Mouse (Mus musculus) limb, embryonic 15.5 days (tissue): ENCODE data around the gene Gnaq. TPM values are rescaled to one million over a fixed set of nuclear protein-coding genes. Genes with fewer than 3 reads are reported as not detected.
"Not testable (repeated sequence)": the region's sequence is repeated elsewhere in the genome, so short reads cannot be mapped to it uniquely, and the experiment has no call there.

Experiments used
- ATAC-seq: fragments of 200-750 bp; cut with Nextera tagmentation; 2 replicates; pipeline ENCODE4 v1.8.0; 2017; ENCODE audit warnings: low read depth, moderate TSS enrichment; ENCODE audit not compliant: insufficient number of reproducible peaks, low FRiP score, low TSS enrichment
- H3K27ac ChIP-seq: fragments of 300-500 bp; sonication (generic); 2 replicates; pipeline ENCODE4 v1.5.1; 2015; ENCODE audit warnings: moderate library complexity, mild to moderate bottlenecking, inconsistent platforms
- H3K27me3 ChIP-seq: fragments of 300-500 bp; sonication (generic); 2 replicates; pipeline ENCODE4 v1.6.1; 2015; ENCODE audit warnings: inconsistent platforms
- H3K36me3 ChIP-seq: fragments of 300-500 bp; sonication (generic); 2 replicates; pipeline ENCODE4 v1.6.1; 2015; ENCODE audit warnings: inconsistent platforms
- H3K4me1 ChIP-seq: fragments of 300-500 bp; sonication (generic); 2 replicates; pipeline ENCODE4 v1.6.1; 2015; ENCODE audit warnings: inconsistent platforms
- H3K4me2 ChIP-seq: fragments of 300-500 bp; sonication (generic); 2 replicates; pipeline ENCODE4 v1.6.1; 2015; ENCODE audit warnings: mild to moderate bottlenecking, inconsistent platforms
- H3K4me3 ChIP-seq: fragments of 300-500 bp; sonication (generic); 2 replicates; pipeline ENCODE4 v1.5.1; 2015; ENCODE audit warnings: mild to moderate bottlenecking, inconsistent platforms
- H3K9ac ChIP-seq: fragments of 300-500 bp; sonication (generic); 2 replicates; pipeline ENCODE4 v1.6.1; 2015; ENCODE audit warnings: inconsistent platforms
- H3K9me3 ChIP-seq: fragments of 300-500 bp; sonication (generic); 2 replicates; pipeline ENCODE4 v1.6.1; 2016; ENCODE audit warnings: inconsistent platforms
- WGBS: fragments of 180-500 bp; shearing (Covaris S2); methylation state at CpG from one replicate; pipeline ENCODE4 v1.1.7; 2015; 5-methylcytosine and 5-hydroxymethylcytosine counted together
- polyA plus RNA-seq: library from polyadenylated mRNA; unstranded; fragments of >200 nt; fragmentation: Nextera tagmentation; extraction: Ambion mirVana; gene quantifications from 2 replicates; pipeline ENCODE4 v1.2.1, GENCODE M21; 2015

Gene Gnaq
- polyA plus RNA-seq = 25.4 and 33.0 TPM in 2 replicates

DNA sequence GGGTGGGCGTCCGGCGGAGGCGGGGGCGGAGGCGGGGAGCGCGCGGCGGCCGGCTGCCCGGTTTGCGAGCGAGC lies at the start of gene Gnaq:
Gnaq (plus strand) TSS at position 41 of the 74 bp plus-strand sequence.
- H3K27ac ChIP-seq = peak within 1 kb of the TSS; percentile 97
- H3K4me1 ChIP-seq = peaks cover 20% of the 10 kb centered on the region; the same call in 1 of the 2 replicates
- ATAC-seq = no peak
- peak within 1 kb of the TSS; percentile 85 for H3K9ac ChIP-seq
- WGBS = 0% methylated on average over 6 of the region's 14 CpGs
- no peaks in the 10 kb centered on the region for H3K9me3 ChIP-seq
- H3K36me3 ChIP-seq = no peaks in the 10 kb centered on the region
- H3K27me3 ChIP-seq = no peaks in the 10 kb centered on the region
- peak within 1 kb of the TSS; percentile 81 for H3K4me3 ChIP-seq
- peak within 1 kb of the TSS; percentile 61 for H3K4me2 ChIP-seq

DNA sequence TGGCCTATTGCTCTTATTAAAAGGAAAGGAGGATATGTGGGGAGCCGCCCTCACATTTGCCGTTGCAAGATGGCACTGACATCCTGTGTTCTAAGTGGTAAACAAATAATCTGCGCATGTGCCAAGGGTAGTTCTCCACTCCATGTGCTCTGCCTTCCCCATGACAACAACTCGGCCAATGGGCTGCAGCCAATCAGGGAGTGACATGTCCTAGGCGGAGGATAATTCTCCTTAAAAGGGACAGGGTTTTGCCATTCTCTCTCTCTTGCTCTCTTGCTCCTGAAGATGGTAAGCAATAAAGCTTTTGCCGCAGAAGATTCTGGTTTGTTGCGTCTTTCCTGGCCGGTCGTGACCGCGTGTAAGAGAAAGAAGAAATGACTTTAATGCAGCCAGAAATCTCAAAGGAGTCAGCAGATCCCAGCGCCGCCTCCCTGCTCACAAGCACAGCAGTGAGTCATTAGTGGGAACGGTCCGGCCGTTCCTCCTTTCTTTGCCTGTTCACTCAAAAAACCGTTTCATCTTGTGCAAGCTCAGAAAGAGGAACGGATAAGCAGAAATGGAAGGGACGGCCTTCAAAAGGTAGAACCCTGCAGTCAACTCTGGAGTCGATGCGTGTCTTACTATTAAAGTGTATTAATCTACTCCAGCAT lies 48.5 kb upstream of the Gnaq start:
- H3K4me2 ChIP-seq, H3K9me3 ChIP-seq, H3K4me3 ChIP-seq, H3K9ac ChIP-seq, H3K27ac ChIP-seq, H3K27me3 ChIP-seq, ATAC-seq, H3K4me1 ChIP-seq, H3K36me3 ChIP-seq: not testable (repeated sequence)
- WGBS = 90% methylated on average over 21 of the region's 21 CpGs

DNA sequence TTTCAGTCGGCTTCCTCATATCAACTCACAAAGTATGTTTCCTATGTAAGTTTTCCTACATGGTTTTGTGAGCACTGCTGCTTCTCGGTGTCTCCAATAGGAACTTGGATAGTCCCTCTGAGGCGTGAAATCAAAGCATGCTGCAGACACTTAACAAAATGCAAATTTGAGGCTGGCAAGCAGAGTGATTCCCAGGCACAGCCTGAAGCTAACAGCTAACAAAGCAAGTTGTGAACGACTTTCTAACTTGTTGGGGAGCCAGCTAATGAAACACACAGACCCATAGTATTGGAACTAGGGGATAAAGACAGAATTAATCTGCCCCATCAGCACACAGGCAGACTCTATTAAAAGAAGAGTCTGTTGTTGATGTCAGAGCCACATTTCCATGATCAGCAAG lies 47.4 kb upstream of the Gnaq start:
- Histone ChIP-seq H3K27me3 (no peaks in the 10 kb centered on the region), H3K36me3 (no peaks in the 10 kb centered on the region), H3K9ac (no peak overlapping the region), H3K4me2 (no peak overlapping the region), H3K9me3 (no peaks in the 10 kb centered on the region), H3K27ac (no peak overlapping the region), H3K4me1 (no peaks in the 10 kb centered on the region), H3K4me3 (no peak overlapping the region)
- no peak for ATAC-seq
- 62% methylated on average over 4 of the region's 4 CpGs for WGBS

DNA sequence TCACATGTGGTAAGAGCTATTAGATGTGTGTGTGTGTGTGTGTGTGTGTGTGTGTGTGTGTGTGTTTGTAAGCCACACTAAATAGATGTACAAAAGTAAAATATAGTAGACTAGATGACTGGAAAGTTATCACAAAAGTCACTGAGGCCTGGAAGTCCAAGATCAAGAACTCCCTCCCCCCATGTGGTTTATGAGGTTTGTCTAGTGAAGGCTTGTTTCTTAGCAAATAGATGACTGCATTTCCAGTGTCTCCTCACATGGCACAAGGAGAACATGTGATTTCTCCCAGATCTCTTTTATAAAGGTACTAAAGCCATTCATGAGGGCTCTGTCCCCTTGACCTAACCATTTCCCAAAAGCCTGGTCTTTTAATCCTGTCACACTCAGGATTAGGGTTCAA lies 46.5 kb upstream of the Gnaq start:
- Histone ChIP-seq H3K4me1 (no peaks in the 10 kb centered on the region), H3K36me3 (no peaks in the 10 kb centered on the region), H3K4me3 (no peak overlapping the region), H3K9ac (no peak overlapping the region), H3K27me3 (no peaks in the 10 kb centered on the region), H3K9me3 (no peaks in the 10 kb centered on the region), H3K27ac (no peak overlapping the region), H3K4me2 (no peak overlapping the region)
- ATAC-seq = no peak

DNA sequence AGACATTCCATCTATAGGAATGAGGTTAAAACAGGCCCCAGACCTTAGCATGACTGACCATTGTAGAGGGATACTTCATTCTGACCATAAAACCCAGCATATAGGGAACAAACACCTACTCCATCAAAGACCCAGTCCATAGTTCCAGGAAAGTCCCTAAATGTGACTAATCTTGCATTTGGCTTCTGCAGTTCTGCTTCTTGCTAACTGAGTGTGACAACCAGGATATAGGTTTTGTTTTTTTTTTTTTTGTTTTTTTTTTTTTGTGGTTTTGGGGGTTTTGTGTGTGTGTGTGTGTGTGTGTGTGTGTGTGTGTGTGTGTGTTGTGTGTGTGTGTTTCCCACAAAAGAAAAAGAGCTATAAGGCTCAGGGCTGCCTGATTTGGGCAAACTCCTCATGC lies 46.0 kb upstream of the Gnaq start:
- no peaks in the 10 kb centered on the region for H3K4me1 ChIP-seq
- no peaks in the 10 kb centered on the region for H3K27me3 ChIP-seq
- no peak overlapping the region for H3K27ac ChIP-seq
- no peaks in the 10 kb centered on the region for H3K9me3 ChIP-seq
- no peak for ATAC-seq
- no peaks in the 10 kb centered on the region for H3K36me3 ChIP-seq
- H3K9ac ChIP-seq = no peak overlapping the region
- H3K4me2 ChIP-seq = no peak overlapping the region
- no peak overlapping the region for H3K4me3 ChIP-seq

DNA sequence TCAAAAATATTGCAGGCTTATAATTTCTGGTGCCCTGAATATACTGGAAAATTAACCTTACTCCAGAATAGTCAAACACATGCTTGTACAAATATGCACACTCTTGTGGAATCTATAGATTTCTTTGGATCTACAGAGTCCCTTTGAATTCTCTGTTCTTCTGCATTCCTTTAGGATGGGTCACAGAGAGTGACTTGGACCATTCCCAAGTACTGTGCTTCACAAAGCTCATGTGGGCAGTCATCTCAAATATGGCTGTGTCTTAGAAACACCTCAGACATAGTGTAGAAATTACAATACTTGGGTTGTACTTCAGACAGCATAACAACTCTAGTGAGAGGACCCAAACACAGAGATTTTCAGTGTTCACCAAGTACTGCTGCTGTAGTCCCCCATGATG lies 45.2 kb upstream of the Gnaq start:
- Histone ChIP-seq H3K27ac (no peak overlapping the region), H3K4me2 (no peak overlapping the region), H3K4me3 (no peak overlapping the region), H3K9me3 (no peaks in the 10 kb centered on the region), H3K27me3 (no peaks in the 10 kb centered on the region), H3K9ac (no peak overlapping the region), H3K4me1 (no peaks in the 10 kb centered on the region), H3K36me3 (no peaks in the 10 kb centered on the region)
- ATAC-seq = no peak

DNA sequence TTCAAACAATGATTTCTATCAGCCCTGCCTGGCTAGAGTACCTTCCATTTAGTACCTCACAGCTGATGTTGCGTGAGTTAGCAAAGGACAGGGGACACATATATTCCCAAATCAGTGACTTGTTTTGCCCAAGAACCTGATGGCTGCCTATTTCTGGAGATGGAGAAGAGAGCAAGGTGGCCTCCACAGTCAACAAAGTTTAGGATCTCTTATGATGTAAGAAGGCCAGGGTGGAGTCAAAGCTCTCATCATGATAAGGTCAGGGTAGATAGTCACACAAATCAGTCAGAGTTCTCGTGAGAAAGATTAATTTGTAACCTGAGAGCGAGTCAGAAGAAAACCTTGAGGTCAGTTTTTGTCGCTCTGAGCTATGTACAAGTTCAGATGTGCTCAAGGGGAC lies 39.0 kb upstream of the Gnaq start:
- Histone ChIP-seq H3K9ac (no peak overlapping the region), H3K9me3 (no peaks in the 10 kb centered on the region), H3K36me3 (no peaks in the 10 kb centered on the region), H3K27ac (no peak overlapping the region), H3K4me1 (no peaks in the 10 kb centered on the region), H3K4me2 (no peak overlapping the region), H3K27me3 (no peaks in the 10 kb centered on the region), H3K4me3 (no peak overlapping the region)
- ATAC-seq = no peak
- 69% methylated on average over 4 of the region's 4 CpGs for WGBS

DNA sequence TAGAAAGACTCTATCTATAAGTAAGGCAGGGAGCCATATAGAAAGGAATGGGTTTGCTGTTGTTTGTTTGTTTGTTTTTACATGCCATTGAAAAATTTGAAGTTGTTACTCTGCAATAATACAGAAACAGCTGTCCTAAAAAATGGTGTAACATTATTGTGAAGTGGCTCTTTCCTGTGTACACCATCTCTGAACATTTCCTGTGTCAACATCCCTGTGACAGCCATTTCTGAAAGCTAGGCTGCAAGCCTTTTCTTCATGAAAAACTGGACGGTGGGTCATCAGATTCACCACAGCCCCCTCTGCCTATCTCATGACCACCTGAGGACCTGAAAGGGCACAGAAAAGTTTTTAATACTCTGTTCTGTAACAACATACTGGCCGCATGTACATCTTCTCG lies 22.7 kb upstream of the Gnaq start:
- Histone ChIP-seq H3K9ac (no peak overlapping the region), H3K27ac (no peak overlapping the region), H3K4me1 (0 out of 2 replicates have a peak, but pooled peaks cover under 1% of the 10 kb centered on the region), H3K36me3 (no peaks in the 10 kb centered on the region), H3K4me3 (no peak overlapping the region), H3K4me2 (no peak overlapping the region), H3K27me3 (no peaks in the 10 kb centered on the region), H3K9me3 (no peaks in the 10 kb centered on the region)
- ATAC-seq = no peak
- 78% methylated on average over 3 of the region's 3 CpGs for WGBS

DNA sequence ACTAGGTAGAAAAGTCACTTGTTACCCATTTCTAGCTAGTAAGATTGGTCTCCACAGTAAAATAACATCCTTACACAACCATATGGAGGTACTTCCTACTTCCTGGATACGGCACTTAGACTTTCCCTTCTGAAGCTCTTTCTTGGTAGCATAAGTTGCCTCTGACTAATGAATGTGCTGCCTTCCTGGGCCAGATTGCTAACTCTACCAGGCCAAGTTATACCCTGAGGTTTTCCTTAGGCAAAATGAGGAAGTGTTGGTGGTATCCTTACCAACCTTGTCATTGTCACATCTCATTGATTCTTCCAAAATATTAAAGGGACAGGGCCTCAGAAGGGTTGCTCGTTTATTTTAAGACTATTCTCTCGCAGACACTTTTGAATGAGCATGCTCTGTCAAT lies 22.0 kb upstream of the Gnaq start:
- 75% methylated on average over 3 of the region's 3 CpGs for WGBS
- no peaks in the 10 kb centered on the region for H3K36me3 ChIP-seq
- no peak overlapping the region for H3K4me3 ChIP-seq

DNA sequence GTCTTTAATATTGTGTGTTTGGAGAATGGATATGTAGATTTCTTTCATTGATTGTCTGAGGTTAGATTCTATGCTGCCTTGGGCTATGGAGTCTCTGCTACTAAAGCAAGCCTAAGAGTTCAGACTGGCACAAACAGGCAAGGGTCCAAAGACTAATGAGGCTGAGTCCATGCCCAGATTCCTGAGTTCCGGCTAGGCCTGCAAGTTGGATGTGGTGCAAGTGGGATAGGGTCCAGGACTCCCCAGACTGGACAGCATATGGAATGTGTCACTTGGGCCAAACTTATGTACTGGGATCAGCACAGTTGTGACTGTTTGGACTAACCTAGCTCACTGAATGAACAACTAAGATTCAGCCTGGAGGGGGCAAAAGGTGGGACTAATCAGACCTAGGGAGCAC lies 19.3 kb upstream of the Gnaq start:
- no peak for ATAC-seq
- Histone ChIP-seq H3K4me2 (no peak overlapping the region), H3K27ac (no peak overlapping the region), H3K4me3 (no peak overlapping the region), H3K9ac (no peak overlapping the region), H3K36me3 (no peaks in the 10 kb centered on the region), H3K27me3 (no peaks in the 10 kb centered on the region), H3K4me1 (0 out of 2 replicates have a peak, but pooled peaks cover 3% of the 10 kb centered on the region), H3K9me3 (no peaks in the 10 kb centered on the region)
- 50% methylated on average over 1 of the region's 1 CpGs for WGBS

More for the DNA sequence above, 22.0 kb upstream of the Gnaq start:
- H3K4me2 ChIP-seq = no peak overlapping the region
- H3K9me3 ChIP-seq = no peaks in the 10 kb centered on the region
- H3K27me3 ChIP-seq = no peaks in the 10 kb centered on the region
- 0 out of 2 replicates have a peak, but pooled peaks cover 3% of the 10 kb centered on the region for H3K4me1 ChIP-seq
- no peak overlapping the region for H3K27ac ChIP-seq
- H3K9ac ChIP-seq = no peak overlapping the region
- no peak for ATAC-seq

DNA sequence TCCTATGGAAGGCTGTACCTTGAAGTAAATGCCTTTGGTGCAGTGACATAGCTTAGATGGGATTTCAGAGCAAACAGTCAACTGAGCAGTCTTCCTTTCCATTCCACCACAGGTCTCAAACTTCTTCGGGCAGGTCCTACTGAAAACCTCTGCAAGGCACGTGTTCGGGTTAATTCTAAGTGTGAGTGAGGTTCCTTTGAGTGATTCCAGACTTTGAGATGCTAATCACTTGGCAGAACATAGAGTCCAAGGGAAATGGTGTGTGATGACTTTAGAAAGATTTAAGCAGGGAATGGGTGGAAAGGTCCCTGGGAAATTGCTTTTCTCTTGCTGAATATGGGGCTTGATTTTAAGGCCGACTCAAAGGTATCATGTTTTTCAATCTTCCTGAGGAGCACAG lies 14.2 kb upstream of the Gnaq start:
- Histone ChIP-seq H3K36me3 (no peaks in the 10 kb centered on the region), H3K4me2 (no peak overlapping the region)

DNA sequence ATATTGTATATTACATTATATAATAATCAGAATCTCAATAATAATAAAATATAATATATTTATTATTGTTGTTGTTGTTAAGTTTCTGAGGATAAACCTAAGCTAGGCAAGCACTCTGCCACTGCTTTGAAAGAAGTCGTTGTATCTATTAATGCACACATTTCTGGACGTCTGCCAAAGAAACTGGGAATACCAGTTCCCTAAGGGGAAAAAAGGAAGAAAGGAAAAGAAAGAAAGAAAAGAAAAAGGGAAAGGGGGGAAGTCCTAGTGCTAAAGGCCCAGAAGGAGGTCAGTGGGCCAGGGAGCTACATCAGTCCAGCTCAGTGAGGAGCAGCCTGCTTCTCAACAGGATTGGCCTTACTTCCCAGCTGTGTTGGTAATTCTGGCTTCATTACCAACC lies 11.3 kb upstream of the Gnaq start:
- Histone ChIP-seq H3K27me3 (no peaks in the 10 kb centered on the region), H3K4me2 (no peak overlapping the region), H3K9ac (no peak overlapping the region), H3K4me3 (no peak overlapping the region), H3K36me3 (no peaks in the 10 kb centered on the region), H3K4me1 (no peaks in the 10 kb centered on the region), H3K27ac (no peak overlapping the region), H3K9me3 (no peaks in the 10 kb centered on the region)
- ATAC-seq = no peak
- 6% methylated on average over 2 of the region's 2 CpGs for WGBS

More for the DNA sequence above, 14.2 kb upstream of the Gnaq start:
- Histone ChIP-seq H3K27ac (no peak overlapping the region), H3K27me3 (no peaks in the 10 kb centered on the region), H3K9me3 (no peaks in the 10 kb centered on the region), H3K4me1 (0 out of 2 replicates have a peak, but pooled peaks cover 3% of the 10 kb centered on the region), H3K4me3 (no peak overlapping the region), H3K9ac (no peak overlapping the region)
- WGBS = 68% methylated on average over 4 of the region's 4 CpGs
- no peak for ATAC-seq

DNA sequence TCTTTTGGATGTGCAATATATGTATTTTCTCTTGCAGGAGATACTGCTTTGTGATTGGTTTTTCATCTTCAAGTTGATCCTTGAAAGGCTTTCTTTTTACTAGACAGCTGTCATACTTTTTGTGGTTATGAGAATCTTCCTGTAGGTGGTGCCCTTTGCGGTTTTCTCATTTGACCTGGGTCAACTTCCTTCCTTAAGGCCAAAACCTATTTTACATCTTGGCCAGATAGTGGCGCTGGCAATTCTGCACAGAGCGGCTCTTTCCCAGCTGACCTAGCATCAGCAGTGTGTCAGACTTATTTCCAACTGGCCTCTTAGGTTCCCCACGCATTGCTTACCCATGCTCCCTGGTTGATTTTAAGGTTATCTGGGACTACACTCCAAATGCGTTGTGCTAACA lies 3.9 kb upstream of the Gnaq start:
- Histone ChIP-seq H3K4me2 (no peak overlapping the region), H3K27ac (no peak overlapping the region), H3K4me3 (no peak overlapping the region), H3K9ac (no peak overlapping the region), H3K36me3 (no peaks in the 10 kb centered on the region), H3K9me3 (no peaks in the 10 kb centered on the region), H3K27me3 (no peaks in the 10 kb centered on the region), H3K4me1 (0 out of 2 replicates have a peak, but pooled peaks cover 5% of the 10 kb centered on the region)
- no peak for ATAC-seq
- 51% methylated on average over 5 of the region's 5 CpGs for WGBS
